Mouse (Mus musculus): Measurements from ENCODE around the gene Lair1.
"Not testable (repeated sequence)": the region's sequence is repeated elsewhere in the genome, so short reads cannot be mapped to it uniquely, and the experiment has no call there.

Gene Lair1

GRCm38 (mm10) chr7:4063013-4063412, at the start of gene Lair1:
Lair1 (minus strand) TSS chr7:4063204.
- DNase-seq (ENCODE audit: extremely low read depth, insufficient read length, low spot score), result no peak

GRCm38 (mm10) chr7:4111766-4112165, 48.8 kb upstream of the Lair1 start:
- no peak for DNase-seq (ENCODE audit: extremely low read depth, insufficient read length, low spot score)

DNA sequence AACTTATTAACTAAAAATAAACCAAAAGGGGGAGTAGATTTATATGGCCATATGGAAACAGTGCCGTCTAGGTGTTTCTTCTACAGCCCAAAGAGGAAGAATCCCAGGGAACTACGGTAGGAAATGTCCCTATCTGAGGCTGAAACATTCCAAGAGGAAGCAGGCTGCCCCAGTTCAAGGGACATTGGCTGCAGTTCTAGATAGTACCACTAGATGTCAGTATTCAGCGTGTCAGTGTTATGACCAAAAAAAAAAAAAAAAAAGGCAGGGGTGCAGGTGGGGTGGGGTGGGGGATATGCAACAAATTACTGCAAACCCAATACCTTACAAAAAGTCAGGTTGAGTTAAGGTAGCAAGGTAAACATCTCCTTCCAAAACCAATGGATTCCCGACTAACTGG, 40.4 kb upstream of the Lair1 start:
- no peak for DNase-seq (ENCODE audit: extremely low read depth, insufficient read length, low spot score)

GRCm38 (mm10) chr7:4101144-4101543, 38.1 kb upstream of the Lair1 start:
- DNase-seq (ENCODE audit: extremely low read depth, insufficient read length, low spot score), result no peak

DNA sequence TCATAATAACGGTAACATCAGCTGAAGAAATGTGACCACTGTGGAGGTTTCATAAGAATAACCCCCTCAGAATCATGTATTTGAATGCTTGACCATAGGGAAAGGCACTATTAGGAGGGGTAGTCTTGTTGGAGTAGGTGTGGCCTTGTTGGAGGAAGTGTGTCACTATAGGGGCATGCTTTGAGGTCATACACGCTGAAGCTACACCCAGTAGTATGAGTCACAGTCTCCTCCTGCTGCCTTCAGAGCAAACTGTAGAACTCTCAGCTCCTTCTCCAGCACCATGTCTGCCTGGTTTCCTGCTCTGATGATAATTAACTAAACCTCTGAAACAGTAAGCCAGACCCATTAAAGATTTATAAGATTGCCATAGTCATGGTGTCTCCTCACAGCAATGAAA, 35.8 kb upstream of the Lair1 start:
- peak; percentile 50 for DNase-seq (ENCODE audit: extremely low read depth, insufficient read length, low spot score)

DNA sequence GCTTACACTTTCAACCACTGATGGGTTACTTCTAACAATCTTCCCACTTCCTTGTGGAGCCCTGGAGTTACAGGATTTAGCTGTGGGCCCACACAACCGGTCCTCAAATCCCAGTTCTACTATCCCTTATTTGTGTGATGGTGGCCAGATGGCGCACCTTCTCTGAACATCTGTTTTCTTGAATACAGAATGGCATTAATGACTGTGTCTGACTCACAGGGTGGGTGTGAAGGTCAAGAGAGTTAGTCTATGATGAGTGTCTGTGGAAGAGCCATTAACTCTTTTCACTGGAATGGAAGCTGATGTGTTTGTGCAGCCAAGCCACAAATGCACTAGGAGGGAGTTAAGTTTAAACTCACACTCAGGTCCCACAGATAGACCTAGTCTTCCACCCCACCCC, 35.3 kb upstream of the Lair1 start:
- no peak for DNase-seq (ENCODE audit: extremely low read depth, insufficient read length, low spot score)

- DNase-seq (ENCODE audit: extremely low read depth, insufficient read length, low spot score), result no peak
Observed at GRCm38 (mm10) chr7:4091170-4091569, 28.2 kb upstream of the Lair1 start.

DNA sequence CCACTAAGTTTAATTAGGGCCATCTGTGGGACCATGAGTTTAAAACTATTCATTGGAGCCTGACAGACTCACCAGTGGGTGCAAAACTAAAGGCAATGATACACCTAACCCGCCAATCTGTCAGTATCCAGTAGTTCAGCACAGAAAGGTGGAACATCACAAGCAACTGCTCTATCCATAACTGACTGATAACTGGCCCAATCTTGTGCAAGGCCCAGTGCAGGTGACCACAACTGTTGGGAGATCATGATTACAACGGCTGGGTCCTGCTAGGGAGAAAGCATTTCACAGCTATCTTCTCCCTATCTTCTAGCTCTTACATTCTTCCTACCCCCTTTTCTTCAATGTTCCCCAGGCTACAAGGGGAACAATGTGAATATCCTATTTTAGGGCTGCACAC, 25.7 kb upstream of the Lair1 start:
- no peak for DNase-seq (ENCODE audit: extremely low read depth, insufficient read length, low spot score)

DNA sequence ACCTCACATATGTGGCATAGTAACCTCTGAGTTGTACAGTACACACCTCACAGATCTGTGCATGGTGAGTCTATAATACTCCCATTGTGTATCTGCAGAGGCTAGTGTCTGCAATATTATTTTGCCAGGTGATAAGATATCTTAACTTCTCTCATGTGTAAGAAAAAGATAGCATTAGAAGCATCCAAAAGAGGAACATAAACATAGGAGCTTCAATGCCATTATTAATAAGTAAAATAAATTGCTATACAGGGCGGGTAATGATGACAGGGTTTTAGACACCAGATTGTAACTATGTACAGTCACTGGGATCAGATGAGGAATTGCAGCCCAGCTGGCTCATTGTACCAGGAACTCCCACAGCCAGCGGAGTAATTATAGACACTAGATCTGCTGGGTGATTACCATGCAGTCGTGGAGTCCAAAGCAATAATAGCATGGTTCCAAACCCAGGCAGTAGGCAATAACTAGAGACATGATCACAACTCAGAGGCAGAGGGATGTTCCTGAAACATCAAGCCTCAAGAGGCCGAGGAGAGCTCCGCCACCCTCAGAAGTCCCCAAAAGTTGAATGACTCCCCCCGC, 25.0 kb upstream of the Lair1 start:
- DNase-seq (ENCODE audit: extremely low read depth, insufficient read length, low spot score), result no peak

DNA sequence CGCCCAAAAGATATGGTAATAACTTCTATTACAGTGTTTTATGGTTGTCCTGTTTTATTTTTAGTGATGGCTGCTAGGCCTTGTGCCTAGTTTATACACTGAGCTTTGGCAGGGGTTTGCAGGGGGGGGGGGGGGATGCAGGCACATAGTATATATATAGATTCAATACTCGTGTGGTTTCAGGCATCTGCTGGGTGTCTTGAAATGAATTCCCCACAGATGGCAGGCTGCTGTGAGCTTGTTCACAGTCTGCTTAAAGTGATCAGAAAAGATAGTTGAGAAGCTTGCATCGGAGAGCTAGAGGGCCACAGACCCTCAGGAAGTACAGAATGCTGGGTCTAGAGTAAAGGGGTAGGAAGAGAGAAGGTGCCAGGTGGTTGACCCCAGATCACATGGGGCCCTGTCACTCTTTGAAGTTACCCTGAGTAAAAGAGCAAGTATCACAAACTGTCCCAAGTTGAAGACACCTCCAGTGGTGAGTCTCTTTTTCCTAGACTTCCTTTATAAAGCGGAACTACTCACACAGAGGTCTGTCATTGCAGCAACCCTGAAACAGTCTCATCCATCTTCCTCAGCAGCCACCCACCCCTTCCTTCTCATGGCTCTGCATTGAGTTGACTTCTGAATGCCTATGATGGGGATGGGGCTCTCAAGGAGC, 24.4 kb upstream of the Lair1 start:
- no peak for DNase-seq (ENCODE audit: extremely low read depth, insufficient read length, low spot score)

DNA sequence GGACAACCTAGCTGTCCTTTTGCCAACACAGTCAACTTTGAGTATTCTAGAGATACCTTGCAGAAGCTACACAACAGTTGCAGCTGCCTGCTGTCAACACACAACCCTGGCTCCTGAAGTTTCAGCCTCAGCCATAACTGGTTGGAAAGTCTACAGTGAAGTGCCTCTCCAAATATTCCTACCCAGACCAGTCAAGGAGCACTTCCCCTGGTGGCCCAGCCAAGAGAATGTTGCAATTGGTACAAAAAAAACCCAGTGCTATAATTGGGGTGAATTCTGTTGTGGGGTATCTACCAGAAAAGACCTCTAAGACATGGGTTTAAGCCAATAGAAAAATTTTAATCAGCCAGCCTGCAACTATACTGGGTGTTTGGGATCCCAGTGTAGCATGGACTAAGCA, 22.6 kb upstream of the Lair1 start:
- DNase-seq (ENCODE audit: extremely low read depth, insufficient read length, low spot score), result no peak

DNA sequence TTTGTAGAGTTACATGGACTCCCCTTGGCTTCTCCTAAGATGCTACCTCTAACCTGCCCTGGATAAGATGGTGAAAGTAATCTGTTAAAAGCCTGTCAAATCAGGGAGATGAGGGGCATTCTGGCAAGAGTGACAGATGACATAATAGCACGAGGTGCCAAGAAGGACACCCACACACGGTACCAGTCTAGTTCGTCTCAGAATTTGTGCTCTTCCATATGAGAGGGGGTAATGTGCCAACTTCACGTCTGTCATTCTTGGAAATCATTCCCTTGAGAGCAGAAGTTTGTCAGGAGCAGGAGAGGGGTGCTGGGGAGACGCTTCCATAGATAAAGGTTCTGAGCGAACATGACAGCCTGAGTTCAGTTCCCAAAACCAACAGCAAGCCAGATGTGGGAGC, 21.2 kb upstream of the Lair1 start:
- no peak for DNase-seq (ENCODE audit: extremely low read depth, insufficient read length, low spot score)

DNA sequence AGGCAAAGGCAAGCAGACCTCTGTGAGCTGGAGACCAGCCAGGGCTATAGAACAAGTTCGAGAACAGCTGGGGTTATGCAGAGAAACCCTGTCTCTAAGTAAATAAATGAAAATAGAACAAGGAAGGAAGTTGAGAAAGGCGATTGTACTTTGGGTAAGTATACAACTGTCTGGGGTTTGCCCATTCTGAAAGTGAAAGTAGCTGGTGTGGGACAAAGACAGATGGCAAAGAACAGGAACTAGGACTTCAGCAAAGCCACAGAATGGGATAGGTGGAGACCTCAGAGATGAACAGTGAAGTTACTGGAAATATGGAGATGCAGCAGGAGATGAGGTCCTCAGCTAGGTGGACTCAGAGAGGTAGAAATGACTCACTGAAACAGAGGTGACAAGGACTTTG, 19.8 kb upstream of the Lair1 start:
- DNase-seq (ENCODE audit: extremely low read depth, insufficient read length, low spot score), result peak; percentile 19

GRCm38 (mm10) chr7:4081706-4082105, 18.7 kb upstream of the Lair1 start:
- no peak for DNase-seq (ENCODE audit: extremely low read depth, insufficient read length, low spot score)

GRCm38 (mm10) chr7:4080552-4080951, 17.5 kb upstream of the Lair1 start:
- DNase-seq (ENCODE audit: extremely low read depth, insufficient read length, low spot score), result no peak

- no peak for DNase-seq (ENCODE audit: extremely low read depth, insufficient read length, low spot score)
Observed at GRCm38 (mm10) chr7:4079511-4079910, 16.5 kb upstream of the Lair1 start.

- DNase-seq (ENCODE audit: extremely low read depth, insufficient read length, low spot score), result no peak
Observed at GRCm38 (mm10) chr7:4073144-4073543, 10.1 kb upstream of the Lair1 start.

- DNase-seq (ENCODE audit: extremely low read depth, insufficient read length, low spot score), result no peak
Observed at GRCm38 (mm10) chr7:4071066-4071465, 8.1 kb upstream of the Lair1 start.

DNA sequence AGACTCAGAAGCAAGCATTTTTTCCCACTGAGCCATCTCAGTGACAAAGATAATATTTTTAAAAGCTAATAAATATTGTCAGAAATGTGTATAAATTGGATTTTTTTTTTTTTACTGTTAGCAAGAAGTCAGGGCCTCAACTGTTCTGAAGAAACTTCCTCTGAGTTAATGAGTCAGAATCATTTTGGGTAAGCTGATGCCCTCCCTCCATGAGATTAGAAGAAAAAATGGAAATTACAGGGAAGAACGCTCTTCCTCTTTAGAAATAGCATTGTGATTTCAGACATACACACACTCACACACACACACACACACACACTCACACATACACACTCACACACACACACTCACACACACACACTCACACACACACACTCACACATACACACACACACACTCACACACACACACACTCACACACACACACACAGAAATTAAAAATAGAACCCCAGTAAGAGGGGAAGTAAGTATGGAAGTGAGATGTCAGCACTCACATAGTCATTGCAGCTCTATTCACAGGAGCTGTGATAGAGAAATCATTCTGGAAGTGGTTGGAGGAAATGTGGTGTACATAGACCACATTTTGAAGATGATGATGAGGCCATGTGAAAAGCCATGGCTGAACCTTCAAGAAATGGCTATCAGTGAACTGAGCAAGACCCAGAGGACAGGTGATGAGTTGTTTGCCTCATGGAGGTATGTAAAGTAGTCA, 866 bp upstream of the Lair1 start:
- no peak for DNase-seq (ENCODE audit: extremely low read depth, insufficient read length, low spot score)

GRCm38 (mm10) chr7:4060602-4061188, 2.3 kb downstream of the Lair1 start:
- DNase-seq (ENCODE audit: extremely low read depth, insufficient read length, low spot score), result not testable (repeated sequence)

- DNase-seq (ENCODE audit: extremely low read depth, insufficient read length, low spot score), result no peak
Observed at GRCm38 (mm10) chr7:4026794-4027421, 36.1 kb downstream of the Lair1 start.
